Mouse (Mus musculus) lung, embryonic 14.5 days (tissue): Measurements from ENCODE around the gene Snd1. TPM values are rescaled to one million over a fixed set of nuclear protein-coding genes. Genes with fewer than 3 reads are reported as not detected.

ENCODE experiments used
- ATAC-seq: fragments of 200-750 bp; cut with Nextera tagmentation; 2 replicates; pipeline ENCODE4 v1.8.0; 2017; ENCODE audit warnings: mild to moderate bottlenecking, moderate TSS enrichment, moderate library complexity; ENCODE audit not compliant: insufficient read depth
- DNase-seq: peaks from one replicate; pipeline ENCODE4 v3.0.0-alpha.2; 2015
- H3K27ac ChIP-seq: fragments of 300-500 bp; sonication (generic); 2 replicates; pipeline ENCODE4 v1.5.1; 2014; ENCODE audit warnings: low read depth, mild to moderate bottlenecking, moderate library complexity
- H3K27me3 ChIP-seq: fragments of 300-500 bp; sonication (generic); 2 replicates; pipeline ENCODE4 v1.6.1; 2014; ENCODE audit warnings: low read length, control low read depth; ENCODE audit not compliant: insufficient read depth
- H3K36me3 ChIP-seq: fragments of 300-500 bp; sonication (generic); 2 replicates; pipeline ENCODE4 v1.6.1; 2014; ENCODE audit warnings: control low read depth; ENCODE audit not compliant: insufficient read depth
- H3K4me1 ChIP-seq: fragments of 300-500 bp; sonication (generic); 2 replicates; pipeline ENCODE4 v1.6.1; 2014; ENCODE audit warnings: antibody characterized with exemption, control low read depth; ENCODE audit not compliant: insufficient read depth
- H3K4me2 ChIP-seq: fragments of 300-500 bp; sonication (generic); 2 replicates; pipeline ENCODE4 v1.6.1; 2014; ENCODE audit warnings: mild to moderate bottlenecking
- H3K4me3 ChIP-seq: fragments of 300-500 bp; sonication (generic); 2 replicates; pipeline ENCODE4 v1.5.1; 2014; ENCODE audit warnings: low read depth, low read length
- H3K9ac ChIP-seq: fragments of 300-500 bp; sonication (generic); 2 replicates; pipeline ENCODE4 v1.6.1; 2014
- H3K9me3 ChIP-seq: fragments of 300-500 bp; sonication (generic); 2 replicates; pipeline ENCODE4 v1.6.1; 2016; ENCODE audit warnings: low read depth, low read length, control low read depth
- CTCF ChIP-seq: IDR thresholded peaks from 2 replicates; pipeline ENCODE4 v1.5.1; 2016; ENCODE audit warnings: antibody characterized with exemption, low read depth
- WGBS: fragments of 180-500 bp; shearing (Covaris S2); extraction: QIAGEN DNeasy Blood & Tissue Kit; methylation state at CpG from one replicate; pipeline ENCODE4 v1.1.7; 2014; 5-methylcytosine and 5-hydroxymethylcytosine counted together
- polyA plus RNA-seq: library from polyadenylated mRNA; unstranded; fragments of >200 nt; fragmentation: Nextera tagmentation; extraction: Ambion mirVana; gene quantifications from 2 replicates; pipeline ENCODE4 v1.2.1, GENCODE M21; 2014

The Snd1 gene
- polyA plus RNA-seq, 1 experiment from 2014 or later, result 145 TPM

GRCm38 (mm10) chr6:28957486-28957885 is 482.5 kb downstream of the Snd1 start:
- Histone ChIP-seq H3K36me3 (no peaks in the 10 kb centered on the region), H3K27me3 (no peaks in the 10 kb centered on the region), H3K4me2 (no peak overlapping the region), H3K4me1 (no peaks in the 10 kb centered on the region), H3K27ac (no peak overlapping the region), H3K9ac (no peak overlapping the region), H3K9me3 (no peaks in the 10 kb centered on the region), H3K4me3 (no peak overlapping the region)
- DNase-seq (no peak), ATAC-seq (no peak)
- no peak for TF ChIP-seq CTCF
- 78% methylated on average over 10 of the region's 10 CpGs for WGBS

GRCm38 (mm10) chr6:28963178-28963577 is 488.2 kb downstream of the Snd1 start:
- no peaks in the 10 kb centered on the region for H3K9me3 ChIP-seq
- DNase-seq (no peak), ATAC-seq (no peak)
- no peak overlapping the region for H3K27ac ChIP-seq
- no peaks in the 10 kb centered on the region for H3K4me1 ChIP-seq
- no peak for TF ChIP-seq CTCF
- no peak overlapping the region for H3K4me3 ChIP-seq
- no peak overlapping the region for H3K9ac ChIP-seq
- WGBS, result 57% methylated on average over 5 of the region's 5 CpGs
- no peaks in the 10 kb centered on the region for H3K36me3 ChIP-seq
- no peak overlapping the region for H3K4me2 ChIP-seq
- no peaks in the 10 kb centered on the region for H3K27me3 ChIP-seq

GRCm38 (mm10) chr6:28965264-28965663 is 490.3 kb downstream of the Snd1 start:
- Histone ChIP-seq H3K9me3 (no peaks in the 10 kb centered on the region), H3K9ac (no peak overlapping the region), H3K36me3 (no peaks in the 10 kb centered on the region), H3K4me2 (no peak overlapping the region), H3K4me3 (no peak overlapping the region), H3K27me3 (no peaks in the 10 kb centered on the region), H3K27ac (no peak overlapping the region), H3K4me1 (no peaks in the 10 kb centered on the region)
- WGBS, result 47% methylated on average over 8 of the region's 8 CpGs
- no peak for ATAC-seq
- DNase-seq, result no peak
- no peak for TF ChIP-seq CTCF

GRCm38 (mm10) chr6:28969615-28970014 is 494.7 kb downstream of the Snd1 start:
- DNase-seq (no peak), ATAC-seq (no peak)
- 36% methylated on average over 5 of the region's 5 CpGs for WGBS
- Histone ChIP-seq H3K36me3 (no peaks in the 10 kb centered on the region), H3K4me3 (no peak overlapping the region), H3K9me3 (no peaks in the 10 kb centered on the region), H3K4me1 (no peaks in the 10 kb centered on the region), H3K27me3 (no peaks in the 10 kb centered on the region), H3K4me2 (no peak overlapping the region), H3K27ac (no peak overlapping the region), H3K9ac (no peak overlapping the region)
- no peak for TF ChIP-seq CTCF

GRCm38 (mm10) chr6:28970711-28971110 is 495.8 kb downstream of the Snd1 start:
- no peak overlapping the region for H3K4me3 ChIP-seq
- no peak overlapping the region for H3K9ac ChIP-seq
- no peaks in the 10 kb centered on the region for H3K4me1 ChIP-seq
- TF ChIP-seq CTCF, result no peak
- ATAC-seq (no peak), DNase-seq (no peak)
- H3K9me3 ChIP-seq, result no peaks in the 10 kb centered on the region
- H3K27ac ChIP-seq, result no peak overlapping the region
- no peaks in the 10 kb centered on the region for H3K27me3 ChIP-seq
- no peak overlapping the region for H3K4me2 ChIP-seq
- H3K36me3 ChIP-seq, result no peaks in the 10 kb centered on the region
- 43% methylated on average over 4 of the region's 4 CpGs for WGBS

- no peak for DNase-seq
- Histone ChIP-seq H3K9me3 (no peaks in the 10 kb centered on the region), H3K4me3 (no peak overlapping the region), H3K9ac (no peak overlapping the region), H3K27me3 (no peaks in the 10 kb centered on the region), H3K27ac (no peak overlapping the region), H3K36me3 (no peaks in the 10 kb centered on the region), H3K4me2 (no peak overlapping the region), H3K4me1 (no peaks in the 10 kb centered on the region)
- WGBS, result 85% methylated on average over 3 of the region's 3 CpGs
- no peak for ATAC-seq
- no peak for TF ChIP-seq CTCF
Observed at GRCm38 (mm10) chr6:28974498-28974897, 499.6 kb downstream of the Snd1 start.

- Histone ChIP-seq H3K4me3 (no peak overlapping the region), H3K4me2 (no peak overlapping the region), H3K27ac (no peak overlapping the region), H3K9me3 (no peaks in the 10 kb centered on the region), H3K9ac (no peak overlapping the region), H3K27me3 (peaks cover 3% of the 10 kb centered on the region; the same call in 1 of the 2 replicates), H3K36me3 (no peaks in the 10 kb centered on the region), H3K4me1 (no peaks in the 10 kb centered on the region)
- ATAC-seq, result no peak
- no peak for TF ChIP-seq CTCF
- DNase-seq, result no peak
- WGBS, result 85% methylated on average over 1 of the region's 1 CpGs
Observed at GRCm38 (mm10) chr6:28975106-28975505, 500.2 kb downstream of the Snd1 start.

GRCm38 (mm10) chr6:28978031-28978430 is 503.1 kb downstream of the Snd1 start:
- Histone ChIP-seq H3K9ac (no peak overlapping the region), H3K4me1 (no peaks in the 10 kb centered on the region), H3K9me3 (no peaks in the 10 kb centered on the region), H3K4me3 (no peak overlapping the region), H3K36me3 (no peaks in the 10 kb centered on the region), H3K4me2 (no peak overlapping the region), H3K27me3 (peaks cover 26% of the 10 kb centered on the region), H3K27ac (no peak overlapping the region)
- ATAC-seq, result no peak
- no peak for DNase-seq
- WGBS, result 59% methylated on average over 4 of the region's 5 CpGs
- no peak for TF ChIP-seq CTCF
